Mouse (Mus musculus) heart, adult 8-10 months (tissue): Measurements from ENCODE around the gene Uts2r. TPM values are rescaled to one million over a fixed set of nuclear protein-coding genes. Genes with fewer than 3 reads are reported as not detected.

Source experiments
- DNase-seq: peaks from one replicate; pipeline ENCODE4 v3.0.0; 2022; ENCODE audit warnings: low spot score
- total RNA-seq, 4 experiments: library from RNA; stranded (reverse); gene quantifications; 2 replicates each; pipeline ENCODE4 v1.2.4; 2022

Uts2r gene
- under 1 TPM; 0.35 to 0.83 (median 0.55) TPM for total RNA-seq

GRCm38 (mm10) chr11:121159971-121160370 is at the start of gene Uts2r:
TSS of gene Uts2r (plus strand) at chr11:121160271.
- DNase-seq: no peak

- DNase-seq: no peak
Measured at GRCm38 (mm10) chr11:121111051-121111450, 49.0 kb upstream of the Uts2r start.

GRCm38 (mm10) chr11:121111601-121112000 is 48.5 kb upstream of the Uts2r start:
- DNase-seq: no peak

GRCm38 (mm10) chr11:121112091-121112775 is 47.8 kb upstream of the Uts2r start:
- no peak for DNase-seq

- DNase-seq: no peak
Measured at GRCm38 (mm10) chr11:121118106-121118505, 42.0 kb upstream of the Uts2r start.

- no peak for DNase-seq
Measured at GRCm38 (mm10) chr11:121118577-121118976, 41.5 kb upstream of the Uts2r start, which contains the start of gene Tex19.2. TSS of gene Tex19.2 (minus strand) at chr11:121118677.

- DNase-seq: no peak
Measured at GRCm38 (mm10) chr11:121121151-121121550, 38.9 kb upstream of the Uts2r start.

- no peak for DNase-seq
Measured at GRCm38 (mm10) chr11:121122024-121122670, 37.9 kb upstream of the Uts2r start.

- DNase-seq: no peak
Measured at GRCm38 (mm10) chr11:121123438-121123837, 36.6 kb upstream of the Uts2r start.

- DNase-seq: no peak
Measured at GRCm38 (mm10) chr11:121125522-121126172, 34.4 kb upstream of the Uts2r start.

- DNase-seq: no peak
Measured at GRCm38 (mm10) chr11:121126395-121126794, 33.7 kb upstream of the Uts2r start.

- DNase-seq: no peak
Measured at GRCm38 (mm10) chr11:121127441-121127840, 32.6 kb upstream of the Uts2r start.

GRCm38 (mm10) chr11:121129616-121130015 is 30.5 kb upstream of the Uts2r start:
- no peak for DNase-seq

GRCm38 (mm10) chr11:121134600-121134999 is 25.5 kb upstream of the Uts2r start:
- no peak for DNase-seq

GRCm38 (mm10) chr11:121137682-121138081 is 22.4 kb upstream of the Uts2r start:
- no peak for DNase-seq

- DNase-seq: no peak
Measured at GRCm38 (mm10) chr11:121138732-121139131, 21.3 kb upstream of the Uts2r start.

- no peak for DNase-seq
Measured at GRCm38 (mm10) chr11:121143325-121144015, 16.6 kb upstream of the Uts2r start.

GRCm38 (mm10) chr11:121145865-121146264 is 14.2 kb upstream of the Uts2r start, which contains the start of gene Tex19.1:
TSS of gene Tex19.1 (plus strand) at chr11:121146143.
- no peak for DNase-seq

GRCm38 (mm10) chr11:121148193-121148592 is 11.9 kb upstream of the Uts2r start:
- no peak for DNase-seq

- DNase-seq: no peak
Measured at GRCm38 (mm10) chr11:121154203-121154602, 5.9 kb upstream of the Uts2r start.

- peak; percentile 32 for DNase-seq
Measured at GRCm38 (mm10) chr11:121156411-121156891, 3.6 kb upstream of the Uts2r start.
